Mouse (Mus musculus) frontal cortex, adult (tissue): Measurements from ENCODE around the gene Gm2174.
A peak's percentile ranks its signal among the peaks of the same experiment; 100 is the strongest.

Experiments
- ATAC-seq: cut with Nextera tagmentation; 2 replicates; pipeline ENCODE4 v1.9.2; 2017; ENCODE audit warnings: mild to moderate bottlenecking, moderate library complexity, mixed read lengths; ENCODE audit not compliant: low TSS enrichment

Gene Gm2174

GRCm38 (mm10) chrX:56447524-56448015, at the start of gene Gm2174:
Gm2174 (plus strand) TSS chrX:56447965.
- ATAC-seq = no peak

- no peak for ATAC-seq
Observed at GRCm38 (mm10) chrX:56404646-56405045, 43.1 kb upstream of the Gm2174 start.

GRCm38 (mm10) chrX:56405482-56405881, 42.3 kb upstream of the Gm2174 start:
- ATAC-seq = no peak

GRCm38 (mm10) chrX:56406128-56406527, 41.6 kb upstream of the Gm2174 start:
- ATAC-seq = no peak

GRCm38 (mm10) chrX:56416277-56416676, 31.5 kb upstream of the Gm2174 start:
- no peak for ATAC-seq

- ATAC-seq = no peak
Observed at GRCm38 (mm10) chrX:56417541-56417940, 30.2 kb upstream of the Gm2174 start.

GRCm38 (mm10) chrX:56430601-56431000, 17.2 kb upstream of the Gm2174 start:
- ATAC-seq = no peak

GRCm38 (mm10) chrX:56435758-56436283, 11.9 kb upstream of the Gm2174 start:
- 0 out of 2 replicates have a peak, but pooled peaks have one; percentile 41 for ATAC-seq

GRCm38 (mm10) chrX:56446487-56447428, 1.0 kb upstream of the Gm2174 start:
- peak; percentile 65 for ATAC-seq

- ATAC-seq = peak; percentile 83
Observed at GRCm38 (mm10) chrX:56454671-56455371, 7.1 kb downstream of the Gm2174 start, which contains the start of gene Ints6l. Ints6l (plus strand) TSS chrX:56454857.

- ATAC-seq = peak; percentile 95
Observed at GRCm38 (mm10) chrX:56455372-56456246, 7.8 kb downstream of the Gm2174 start.

- no peak for ATAC-seq
Observed at GRCm38 (mm10) chrX:56456379-56456778, 8.6 kb downstream of the Gm2174 start.

- ATAC-seq = 0 out of 2 replicates have a peak, but pooled peaks have one; percentile 20
Observed at GRCm38 (mm10) chrX:56462020-56462933, 14.5 kb downstream of the Gm2174 start.

GRCm38 (mm10) chrX:56464906-56465305, 17.1 kb downstream of the Gm2174 start:
- no peak for ATAC-seq

GRCm38 (mm10) chrX:56467688-56468087, 19.9 kb downstream of the Gm2174 start:
- ATAC-seq = no peak

GRCm38 (mm10) chrX:56468422-56468821, 20.7 kb downstream of the Gm2174 start:
- no peak for ATAC-seq

- 0 out of 2 replicates have a peak, but pooled peaks have one; percentile 26 for ATAC-seq
Observed at GRCm38 (mm10) chrX:56474035-56474434, 26.3 kb downstream of the Gm2174 start.

GRCm38 (mm10) chrX:56477553-56477952, 29.8 kb downstream of the Gm2174 start:
- ATAC-seq = no peak

GRCm38 (mm10) chrX:56481906-56482305, 34.1 kb downstream of the Gm2174 start:
- ATAC-seq = peak; percentile 47; the same call in 1 of the 2 replicates

- no peak for ATAC-seq
Observed at GRCm38 (mm10) chrX:56489758-56490157, 42.0 kb downstream of the Gm2174 start.
